Mouse (Mus musculus) bone marrow macrophage, adult 2 months (primary cell): ENCODE data around the gene Pi4kb.
"Not testable (repeated sequence)": the region's sequence is repeated elsewhere in the genome, so short reads cannot be mapped to it uniquely, and the experiment has no call there.

Experiments
- CTCF ChIP-seq: IDR thresholded peaks from 2 replicates; pipeline ENCODE4 v1.5.1; 2012; ENCODE audit warnings: low read depth, mild to moderate bottlenecking, low read length, moderate library complexity
- POLR2A ChIP-seq: IDR thresholded peaks from 2 replicates; pipeline ENCODE4 v1.6.1; 2012; ENCODE audit warnings: mild to moderate bottlenecking, low read depth, low read length, borderline replicate concordance

GRCm38 (mm10) chr3:94943706-94944105 lies 30.8 kb upstream of the Pi4kb start:
- TF ChIP-seq CTCF, POLR2A: not testable (repeated sequence)
